Mouse (Mus musculus): ENCODE data around the gene Dguok.

Dguok gene

GRCm38 (mm10) chr6:83496753-83497710 lies 9.7 kb downstream of the Dguok start:
- DNase-seq, result peak; percentile 25

GRCm38 (mm10) chr6:83496009-83496752 lies 10.6 kb downstream of the Dguok start:
- peak; percentile 44 for DNase-seq

GRCm38 (mm10) chr6:83490622-83491021 lies 16.1 kb downstream of the Dguok start:
- DNase-seq, result no peak

GRCm38 (mm10) chr6:83488200-83488599 lies 18.6 kb downstream of the Dguok start:
- no peak for DNase-seq

GRCm38 (mm10) chr6:83487298-83487697 lies 19.5 kb downstream of the Dguok start:
- no peak for DNase-seq

- DNase-seq, result no peak
Observed at GRCm38 (mm10) chr6:83485854-83486253, 20.9 kb downstream of the Dguok start.

GRCm38 (mm10) chr6:83483776-83484175 lies 23.0 kb downstream of the Dguok start:
- no peak for DNase-seq

GRCm38 (mm10) chr6:83482418-83483085 lies 24.2 kb downstream of the Dguok start:
- no peak for DNase-seq

- no peak for DNase-seq
Observed at GRCm38 (mm10) chr6:83480019-83480655, 26.6 kb downstream of the Dguok start.

GRCm38 (mm10) chr6:83479193-83479592 lies 27.6 kb downstream of the Dguok start:
- DNase-seq, result no peak

GRCm38 (mm10) chr6:83478628-83479027 lies 28.1 kb downstream of the Dguok start:
- DNase-seq, result no peak

- DNase-seq, result no peak
Observed at GRCm38 (mm10) chr6:83478217-83478616, 28.6 kb downstream of the Dguok start.

- DNase-seq, result no peak
Observed at GRCm38 (mm10) chr6:83475431-83475830, 31.3 kb downstream of the Dguok start.

GRCm38 (mm10) chr6:83473240-83473639 lies 33.5 kb downstream of the Dguok start:
- peak; percentile 66 for DNase-seq

GRCm38 (mm10) chr6:83471739-83472138 lies 35.0 kb downstream of the Dguok start:
- DNase-seq, result no peak

- no peak for DNase-seq
Observed at GRCm38 (mm10) chr6:83464011-83464410, 42.8 kb downstream of the Dguok start.

GRCm38 (mm10) chr6:83459034-83459644 lies 47.6 kb downstream of the Dguok start, which contains the start of gene Tet3:
TSS of gene Tet3 (minus strand) at chr6:83459084.
- no peak for DNase-seq

- DNase-seq, result no peak
Observed at GRCm38 (mm10) chr6:83456984-83457810, 49.6 kb downstream of the Dguok start.

GRCm38 (mm10) chr6:83456131-83456983 lies 50.4 kb downstream of the Dguok start:
- peak; percentile 62 for DNase-seq
